Mouse (Mus musculus): ENCODE data around the gene Ndufaf3.
A peak's percentile ranks its signal among the peaks of the same experiment; 100 is the strongest.

The Ndufaf3 gene

DNA sequence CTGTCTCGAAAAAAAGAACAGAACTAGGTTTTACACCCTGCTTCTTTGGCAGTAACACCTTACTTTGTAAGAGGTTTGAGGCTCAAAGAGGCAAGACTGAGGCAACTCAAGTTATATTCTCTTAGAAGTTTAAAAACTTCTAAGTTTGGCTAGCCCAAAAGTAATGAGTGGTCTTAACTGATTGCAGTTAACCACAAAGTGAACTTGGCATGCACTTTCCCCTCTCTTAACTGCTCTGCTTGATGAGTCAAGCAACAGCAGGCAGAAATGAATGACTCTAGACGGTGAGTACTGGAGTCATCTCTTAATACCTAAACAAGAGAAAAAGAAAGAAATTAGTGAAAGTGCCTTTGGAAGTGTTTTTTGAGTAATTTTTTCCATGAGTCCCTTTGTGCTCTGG lies 45.6 kb downstream of the Ndufaf3 start:
- ATAC-seq (ENCODE audit: insufficient number of reproducible peaks, low FRiP score, low TSS enrichment), result no peak

DNA sequence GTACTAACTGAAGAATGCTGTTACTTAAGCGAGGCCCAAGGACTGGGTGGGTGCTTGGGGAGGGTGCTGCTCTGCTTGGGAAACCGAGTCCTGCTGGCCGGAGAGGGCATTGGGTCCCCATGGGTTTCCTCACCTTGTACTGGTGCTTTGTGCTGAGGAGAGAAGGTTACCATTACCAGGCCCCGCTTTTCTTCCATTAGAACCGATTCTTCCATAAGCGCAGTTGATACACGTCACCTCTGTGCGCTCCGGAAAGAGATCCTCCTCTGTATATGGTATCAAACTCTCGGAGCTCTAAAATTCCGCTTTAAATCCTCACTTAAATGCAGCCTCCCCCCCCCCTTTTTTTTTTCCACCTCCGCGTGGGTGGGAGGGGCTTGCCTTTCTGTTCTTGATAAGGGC lies 49.3 kb downstream of the Ndufaf3 start:
- no peak for ATAC-seq (ENCODE audit: insufficient number of reproducible peaks, low FRiP score, low TSS enrichment)

DNA sequence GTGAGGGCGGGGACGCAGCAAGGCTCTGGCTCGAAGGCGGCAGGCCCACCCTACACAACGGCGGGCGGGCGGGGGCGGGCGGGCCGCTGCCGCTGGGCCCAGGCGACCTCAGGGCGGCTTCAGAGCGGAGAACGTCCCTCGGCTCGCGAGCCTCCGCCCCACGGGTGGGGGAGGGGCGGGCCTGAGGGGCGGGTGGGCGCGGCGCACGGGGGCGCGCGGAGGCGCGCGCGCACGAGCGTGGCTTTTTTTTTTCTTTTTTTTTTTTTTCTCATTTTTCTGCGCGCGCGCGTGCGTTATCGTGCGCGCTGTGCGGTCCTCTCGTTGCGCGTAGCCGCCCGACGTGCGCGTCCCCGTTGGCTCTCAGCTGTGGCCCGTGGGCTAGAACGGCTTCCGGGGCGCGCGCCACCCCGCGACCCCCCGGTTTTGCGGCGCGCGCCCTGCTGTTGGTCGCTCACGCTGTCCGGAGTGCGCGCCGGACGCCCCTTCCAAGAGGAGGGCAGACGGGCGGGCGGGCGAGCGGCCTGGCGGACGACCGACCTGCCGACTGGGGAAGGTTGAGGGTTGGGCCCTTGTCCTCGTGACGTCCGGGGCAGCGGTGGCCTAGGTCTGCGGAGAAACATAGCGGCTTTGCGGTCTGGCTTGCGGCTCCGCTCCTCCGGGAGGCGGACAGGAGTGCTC lies 49.8 kb downstream of the Ndufaf3 start:
- ATAC-seq (ENCODE audit: insufficient number of reproducible peaks, low FRiP score, low TSS enrichment), result peak; percentile 26; the same call in 1 of the 2 replicates

DNA sequence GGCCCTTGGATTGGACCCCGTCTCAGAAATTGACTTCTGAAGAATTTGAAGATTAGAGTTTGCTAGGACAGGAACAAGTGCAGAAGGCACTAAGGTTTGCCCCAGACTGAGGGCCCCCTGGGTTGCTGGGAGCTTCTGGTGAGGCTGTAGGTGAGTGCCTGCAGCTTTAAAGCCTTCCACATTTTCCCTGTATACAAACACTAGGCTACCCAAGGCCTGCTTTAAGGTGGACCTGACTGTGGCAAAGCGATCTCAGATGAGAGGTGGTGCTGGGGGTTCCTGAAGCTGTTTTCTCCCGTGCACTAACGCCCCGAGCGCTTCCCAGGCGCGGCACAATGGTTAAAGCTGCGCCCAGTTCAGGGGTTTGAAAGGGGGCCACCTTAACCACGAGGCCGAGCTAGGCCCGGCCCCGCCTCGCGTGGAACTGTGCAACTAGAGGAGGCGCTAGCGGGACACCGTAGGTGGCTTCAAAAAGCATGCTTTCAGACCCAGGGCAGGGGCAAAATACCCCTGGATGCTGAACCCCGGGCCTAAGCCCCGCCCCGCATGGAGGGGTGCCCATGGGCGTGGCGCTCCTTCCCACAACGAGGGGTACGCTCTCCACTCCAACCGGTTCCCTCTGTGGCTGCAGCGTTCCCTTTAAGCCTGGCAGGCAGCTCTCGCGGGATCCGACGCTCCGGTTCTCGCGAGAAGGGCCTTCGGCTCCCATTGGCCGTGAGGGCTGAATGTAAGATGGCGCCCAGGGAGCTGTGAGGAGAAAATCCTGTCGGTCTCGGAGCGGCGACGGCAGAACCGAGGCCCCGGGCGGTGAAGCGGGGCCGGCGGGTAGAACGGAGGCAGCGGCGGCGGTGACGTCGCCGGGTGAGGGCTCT lies 50.6 kb downstream of the Ndufaf3 start, which contains the start of gene Qrich1:
Gene Qrich1, plus strand, starts transcription at position 427 of the 872 bp plus-strand sequence.
- peak; percentile 98 for ATAC-seq (ENCODE audit: insufficient number of reproducible peaks, low FRiP score, low TSS enrichment)

Measured in cerebellum, adult (tissue).